Mouse (Mus musculus) gastrocnemius, postnatal 14 days (tissue): ENCODE results near the gene Gpr152. TPM values are rescaled to one million over a fixed set of nuclear protein-coding genes. Genes with fewer than 3 reads are reported as not detected.
A peak's percentile ranks its signal among the peaks of the same experiment; 100 is the strongest.
"Not testable (repeated sequence)": the region's sequence is repeated elsewhere in the genome, so short reads cannot be mapped to it uniquely, and the experiment has no call there.

ENCODE experiments used
- DNase-seq: peaks from one replicate; pipeline ENCODE4 v3.0.0; 2021; ENCODE audit warnings: mixed read lengths
- intact Hi-C: fragments of 180-260 bp; cut with DNase I; formaldehyde crosslinking; loops from one replicate; pipeline ENCODE4 v1.15.1; 2025; ENCODE audit warnings: low total_unique reads
- total RNA-seq, 2 experiments: library from RNA; stranded (reverse); gene quantifications; 2 replicates each; pipeline ENCODE4 v1.2.3; 2021

Gene Gpr152
- total RNA-seq, 2 experiments from 2014 or later, result not detected

- intact Hi-C loops, result no loop called here
- no peak for DNase-seq
Measured at GRCm38 (mm10) chr19:4106654-4107053, 32.9 kb upstream of the Gpr152 start.

DNA sequence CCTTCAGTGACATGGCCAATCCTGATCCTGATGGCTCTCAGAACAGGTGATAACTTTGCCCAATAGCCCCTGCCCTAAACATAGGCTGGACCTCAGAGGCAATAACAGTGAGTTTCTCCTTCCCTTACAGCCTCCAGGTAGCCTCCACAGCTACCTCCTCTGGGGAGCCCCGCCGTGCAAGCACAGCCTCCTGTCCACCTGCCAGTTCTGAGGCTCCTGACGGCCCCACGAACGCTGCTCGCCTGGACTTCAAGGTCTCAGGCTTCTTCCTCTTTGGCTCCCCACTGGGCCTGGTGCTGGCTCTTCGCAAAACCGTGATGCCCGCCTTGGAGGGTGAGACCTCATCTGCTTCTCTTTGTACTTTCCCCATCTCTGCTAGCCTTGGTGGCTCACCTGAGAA lies 31.1 kb upstream of the Gpr152 start:
- intact Hi-C loops, result no loop called here
- DNase-seq, result no peak

DNA sequence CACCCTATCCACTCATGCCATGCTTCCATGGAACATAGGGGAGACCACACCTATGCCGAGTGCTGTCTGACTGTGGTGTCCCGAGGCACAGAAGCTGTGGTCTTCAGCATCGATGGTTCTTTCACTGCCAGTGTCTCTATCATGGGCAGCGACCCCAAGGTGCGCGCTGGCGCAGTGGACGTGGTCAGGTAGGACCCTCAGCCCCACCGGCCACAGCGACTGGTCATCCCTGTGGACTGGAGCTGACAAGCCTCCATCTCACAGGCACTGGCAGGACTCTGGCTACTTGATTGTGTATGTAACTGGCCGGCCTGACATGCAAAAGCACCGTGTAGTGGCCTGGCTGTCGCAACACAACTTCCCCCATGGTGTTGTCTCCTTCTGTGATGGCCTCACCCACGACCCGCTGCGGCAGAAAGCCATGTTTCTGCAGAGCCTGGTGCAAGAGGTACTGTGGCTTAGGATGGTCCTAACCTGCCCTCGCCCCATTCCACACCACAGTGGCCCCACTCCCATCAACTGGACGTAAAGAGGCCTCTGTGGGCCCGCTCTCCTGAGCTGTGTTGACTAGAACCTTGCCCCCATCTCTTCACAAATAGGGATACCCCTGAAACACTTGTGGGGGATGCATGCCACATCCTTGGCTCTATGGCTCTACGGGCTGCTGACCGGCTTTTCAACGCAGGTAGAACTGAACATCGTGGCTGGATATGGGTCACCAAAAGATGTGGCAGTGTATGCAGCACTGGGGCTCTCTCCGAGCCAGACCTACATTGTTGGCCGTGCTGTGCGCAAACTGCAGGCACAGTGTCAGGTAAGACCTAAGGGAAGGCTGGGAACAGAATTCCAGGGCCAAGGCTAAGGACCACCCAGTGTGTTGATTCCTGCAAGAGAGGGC lies 27.3 kb upstream of the Gpr152 start:
- intact Hi-C loops, result no loop called here
- no peak for DNase-seq

DNA sequence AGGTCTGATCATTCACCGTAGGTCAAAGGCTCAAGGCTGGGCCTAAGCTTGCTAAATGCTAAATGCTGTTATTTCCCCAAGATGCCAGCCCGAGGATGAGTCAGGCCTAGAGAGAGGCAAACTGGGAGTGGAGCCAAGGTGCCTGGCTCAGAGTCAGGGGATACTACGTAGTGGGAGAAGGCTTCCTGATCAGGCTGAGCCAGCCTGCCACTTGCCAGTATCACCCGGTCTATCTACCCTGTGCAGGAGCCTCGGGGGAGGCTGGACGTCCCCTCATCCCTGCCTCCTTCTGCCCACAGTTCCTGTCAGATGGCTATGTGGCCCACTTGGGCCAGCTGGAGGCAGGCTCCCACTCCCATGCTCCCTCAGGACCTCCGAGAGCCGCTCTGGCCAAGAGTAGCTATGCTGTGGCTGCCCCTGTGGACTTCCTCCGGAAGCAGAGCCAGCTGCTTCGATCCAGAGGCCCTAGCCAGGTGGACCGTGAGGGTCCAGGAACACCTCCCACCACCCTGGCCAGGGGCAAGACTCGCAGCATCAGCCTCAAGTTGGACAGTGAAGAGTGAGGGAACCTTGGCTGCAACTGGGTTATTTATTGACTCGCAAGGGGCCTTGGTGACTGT lies 26.3 kb upstream of the Gpr152 start:
- intact Hi-C loops, result no loop called here
- DNase-seq, result peak; percentile 81

GRCm38 (mm10) chr19:4113806-4114230 lies 25.8 kb upstream of the Gpr152 start:
- DNase-seq, result no peak
- intact Hi-C loops, result no loop called here

GRCm38 (mm10) chr19:4114551-4114950 lies 25.0 kb upstream of the Gpr152 start:
- DNase-seq, result no peak
- intact Hi-C loops, result no loop called here

- intact Hi-C loops, result no loop called here
- no peak for DNase-seq
Measured at GRCm38 (mm10) chr19:4115144-4115543, 24.4 kb upstream of the Gpr152 start.

- DNase-seq, result no peak
- intact Hi-C loops, result no loop called here
Measured at GRCm38 (mm10) chr19:4115816-4116215, 23.8 kb upstream of the Gpr152 start.

DNA sequence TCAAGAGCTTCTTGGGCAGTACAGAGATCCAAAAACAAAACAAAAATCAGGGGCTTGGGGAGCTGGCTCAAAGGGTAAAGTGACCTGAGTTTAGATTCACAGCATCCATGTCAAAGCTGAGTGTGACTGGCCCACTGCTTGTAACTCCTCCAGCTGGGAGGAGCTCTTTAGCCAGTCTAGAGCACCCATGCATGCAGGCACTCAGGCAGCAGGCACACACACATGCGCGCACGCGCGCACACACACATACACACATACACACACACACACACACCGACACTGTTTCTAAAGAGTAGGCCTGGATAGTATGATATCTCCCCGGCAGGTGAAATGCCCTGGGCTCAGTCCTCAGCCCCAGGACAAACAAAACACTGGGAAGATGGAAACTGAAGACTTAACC lies 22.6 kb upstream of the Gpr152 start:
- no peak for DNase-seq
- intact Hi-C loops, result no loop called here

- intact Hi-C loops, result no loop called here
- no peak for DNase-seq
Measured at GRCm38 (mm10) chr19:4118350-4118749, 21.2 kb upstream of the Gpr152 start.

DNA sequence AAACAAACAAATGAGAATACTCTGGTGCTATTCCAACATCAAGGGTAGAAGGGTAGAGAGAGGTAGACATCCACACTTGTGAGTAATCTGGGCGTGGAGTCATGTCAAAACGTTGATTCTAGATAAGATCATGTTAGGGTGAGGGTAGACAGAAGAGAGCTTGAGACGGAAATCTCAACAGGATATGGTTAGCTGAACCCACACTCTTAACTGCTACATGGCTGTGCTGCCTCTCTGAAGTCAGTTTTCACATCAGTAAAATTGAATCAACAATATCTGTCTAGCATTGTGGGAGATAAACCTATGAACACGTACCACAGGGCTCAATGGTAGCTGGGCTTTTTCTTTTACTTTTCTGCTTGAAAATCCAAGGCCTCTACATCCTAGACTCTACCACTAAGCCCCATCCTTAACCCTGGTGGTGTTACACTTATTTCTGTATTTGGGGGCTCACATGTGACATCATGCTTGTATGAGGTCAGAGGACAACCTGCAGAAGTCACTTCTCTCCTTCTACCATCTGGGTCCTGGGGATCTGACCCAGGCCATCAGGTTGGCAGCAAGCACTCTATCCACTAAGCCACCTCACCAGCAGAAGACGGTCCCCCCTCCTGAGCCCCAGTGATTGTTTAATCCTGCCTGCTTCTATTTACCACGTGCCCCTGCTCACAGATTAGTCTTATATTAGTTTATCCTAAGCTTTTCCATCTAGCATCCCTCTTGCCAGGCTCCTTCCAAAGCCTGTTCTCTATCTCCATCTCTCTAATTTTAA lies 19.7 kb upstream of the Gpr152 start:
- intact Hi-C loops, result no loop called here
- DNase-seq, result no peak

- no peak for DNase-seq
- intact Hi-C loops, result no loop called here
Measured at GRCm38 (mm10) chr19:4120496-4120895, 19.1 kb upstream of the Gpr152 start.

DNA sequence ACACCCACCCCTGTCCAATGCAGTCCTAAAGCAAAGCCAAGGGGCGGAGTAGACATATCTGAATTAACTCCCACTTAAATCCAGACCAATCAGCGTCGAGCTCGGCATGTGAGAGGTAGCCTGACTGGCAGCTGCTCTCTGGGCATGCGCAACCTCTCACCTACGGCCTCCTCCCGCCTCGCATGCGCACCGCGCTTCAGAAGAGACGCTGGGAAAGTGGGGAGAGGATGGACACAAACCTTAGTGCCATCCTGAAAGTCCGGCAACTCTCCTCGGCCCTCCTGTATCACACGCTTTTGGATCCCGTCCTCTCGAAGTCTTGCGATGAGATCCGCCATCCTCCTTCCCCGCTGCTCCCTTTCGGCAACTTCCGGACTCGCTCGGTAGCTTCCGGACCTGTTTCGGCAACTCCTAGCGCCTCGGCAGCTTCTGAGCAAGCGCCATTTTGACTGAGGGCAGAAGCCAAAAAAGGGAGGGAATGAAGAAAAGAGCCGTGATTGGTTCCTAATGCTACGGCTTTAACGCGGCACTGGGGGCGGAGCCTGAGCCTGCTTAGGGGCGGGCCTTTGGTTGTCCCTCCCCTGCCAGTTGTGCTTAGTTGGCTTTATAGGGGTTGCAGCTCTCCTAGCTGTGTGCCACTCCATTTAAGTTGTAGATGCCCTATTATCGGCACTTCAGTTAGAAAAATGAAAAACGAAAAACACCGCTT lies 18.3 kb upstream of the Gpr152 start:
- intact Hi-C loops, result no loop called here
- DNase-seq, result peak; percentile 98

- DNase-seq, intact Hi-C loops: not testable (repeated sequence)
Measured at GRCm38 (mm10) chr19:4121896-4122295, 17.7 kb upstream of the Gpr152 start.

DNA sequence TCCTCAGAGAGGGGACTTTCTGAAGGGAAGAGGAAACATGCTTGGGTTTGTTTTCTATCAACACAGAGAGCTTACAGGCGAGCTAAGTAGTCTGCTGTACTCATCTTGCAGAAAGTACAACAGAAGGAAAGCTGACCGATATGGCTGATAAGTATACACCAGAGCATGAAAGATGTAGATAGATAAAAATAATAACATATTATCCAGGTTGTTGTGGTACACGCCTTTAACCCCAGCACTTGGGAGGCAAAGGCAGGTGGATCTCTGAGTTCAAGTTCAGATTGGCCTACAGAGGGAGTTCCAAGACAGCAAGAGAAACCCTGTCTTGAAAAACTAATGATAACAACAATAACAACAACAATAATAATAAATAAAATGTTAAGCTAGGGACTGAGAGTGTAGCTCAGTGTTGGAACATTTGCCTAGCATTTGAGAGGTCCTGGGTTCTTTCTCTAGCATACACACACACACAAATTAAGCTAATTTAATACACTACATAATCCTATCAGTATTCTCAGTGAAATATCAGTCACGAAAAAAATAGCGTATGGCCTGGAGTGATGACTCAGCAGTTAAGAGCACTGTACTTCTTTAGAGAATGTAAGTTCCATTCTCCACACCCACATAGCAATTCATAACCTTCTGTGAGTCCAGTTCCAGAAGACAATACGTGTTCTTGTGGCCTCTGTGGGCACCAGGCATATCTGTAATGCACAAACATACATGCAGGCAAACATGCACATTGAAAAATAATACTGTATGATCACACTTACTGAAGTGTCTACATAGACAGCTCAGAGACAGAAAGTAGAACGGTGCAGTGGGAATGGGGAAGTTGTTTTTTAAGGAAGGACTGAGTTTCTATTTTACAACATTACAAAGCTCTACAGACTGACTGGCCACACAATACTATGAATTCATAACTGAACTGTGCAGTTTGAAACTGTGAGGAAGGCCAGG lies 16.9 kb upstream of the Gpr152 start:
- intact Hi-C loops, result no loop called here
- DNase-seq, result no peak

- DNase-seq, result no peak
- intact Hi-C loops, result no loop called here
Measured at GRCm38 (mm10) chr19:4124432-4124831, 15.2 kb upstream of the Gpr152 start.

- DNase-seq, intact Hi-C loops: not testable (repeated sequence)
Measured at GRCm38 (mm10) chr19:4125268-4125667, 14.3 kb upstream of the Gpr152 start.
